Mouse (Mus musculus) gastrocnemius, adult 8-10 months (tissue): Measurements from ENCODE around the gene Eno1. TPM values are rescaled to one million over a fixed set of nuclear protein-coding genes. Genes with fewer than 3 reads are reported as not detected.
"Not testable (repeated sequence)": the region's sequence is repeated elsewhere in the genome, so short reads cannot be mapped to it uniquely, and the experiment has no call there.

Experiments
- DNase-seq, 2 experiments: peaks; one replicate each; pipeline ENCODE4 v3.0.0; 2022; ENCODE audit warnings: low spot score in 2 of 2
- total RNA-seq, 4 experiments: library from RNA; stranded (reverse); gene quantifications; 2 replicates each; pipeline ENCODE4 v1.2.4; 2022

The Eno1 gene
- total RNA-seq, 4 experiments from 2014 or later = 55.0 to 77.6 (median 67.7) TPM

- DNase-seq = no peak
Measured at GRCm38 (mm10) chr4:150249731-150250270, 13.3 kb downstream of the Eno1 start.

- DNase-seq = no peak
Measured at GRCm38 (mm10) chr4:150250549-150251422, 14.3 kb downstream of the Eno1 start.

GRCm38 (mm10) chr4:150254416-150254815, 17.9 kb downstream of the Eno1 start:
- no peak for DNase-seq

GRCm38 (mm10) chr4:150255181-150255580, 18.7 kb downstream of the Eno1 start:
- DNase-seq = no peak

GRCm38 (mm10) chr4:150257252-150258204, 21.0 kb downstream of the Eno1 start:
- peak; percentile 84 to 88 for DNase-seq

GRCm38 (mm10) chr4:150258388-150258787, 21.9 kb downstream of the Eno1 start:
- no peak for DNase-seq

GRCm38 (mm10) chr4:150259577-150259976, 23.1 kb downstream of the Eno1 start:
- DNase-seq = no peak

- DNase-seq = no peak
Measured at GRCm38 (mm10) chr4:150260111-150260510, 23.6 kb downstream of the Eno1 start.

GRCm38 (mm10) chr4:150260745-150261144, 24.2 kb downstream of the Eno1 start:
- no peak for DNase-seq

- DNase-seq = no peak
Measured at GRCm38 (mm10) chr4:150262301-150262700, 25.8 kb downstream of the Eno1 start.

GRCm38 (mm10) chr4:150264903-150265302, 28.4 kb downstream of the Eno1 start:
- DNase-seq = no peak

- DNase-seq = no peak
Measured at GRCm38 (mm10) chr4:150265471-150265870, 28.9 kb downstream of the Eno1 start.

GRCm38 (mm10) chr4:150266655-150267223, 30.2 kb downstream of the Eno1 start:
- no peak for DNase-seq

GRCm38 (mm10) chr4:150268674-150269653, 32.4 kb downstream of the Eno1 start:
- no peak for DNase-seq

- DNase-seq = no peak
Measured at GRCm38 (mm10) chr4:150269679-150270078, 33.2 kb downstream of the Eno1 start.

GRCm38 (mm10) chr4:150270718-150271117, 34.2 kb downstream of the Eno1 start:
- not testable (repeated sequence) for DNase-seq

GRCm38 (mm10) chr4:150272725-150273124, 36.2 kb downstream of the Eno1 start:
- DNase-seq = peak; percentile 37 to 38

- DNase-seq = no peak
Measured at GRCm38 (mm10) chr4:150275531-150275930, 39.0 kb downstream of the Eno1 start.

GRCm38 (mm10) chr4:150279336-150279735, 42.8 kb downstream of the Eno1 start:
- not testable (repeated sequence) for DNase-seq

GRCm38 (mm10) chr4:150280002-150280401, 43.5 kb downstream of the Eno1 start:
- DNase-seq = no peak
